Mouse (Mus musculus) neutrophil, adult 5-6 weeks (primary cell): ENCODE results near the gene Tm9sf3. TPM values are rescaled to one million over a fixed set of nuclear protein-coding genes. Genes with fewer than 3 reads are reported as not detected.

Experiments used
- ATAC-seq: fragments of 151-379, 151-347 bp; 2 replicates; pipeline ENCODE4 v1.8.0; 2017; ENCODE audit warnings: mild to moderate bottlenecking, moderate TSS enrichment; ENCODE audit not compliant: insufficient number of reproducible peaks, poor library complexity, low FRiP score, severe bottlenecking; ENCODE audit errors: extremely low read depth
- total RNA-seq: library from RNA; stranded (forward); fragments of 200-1000 nt; gene quantifications from 2 replicates; pipeline ENCODE4 v1.2.3, GENCODE M21; 2017

Gene Tm9sf3
- total RNA-seq, 1 experiment from 2014 or later, result 202 TPM

GRCm38 (mm10) chr19:41193379-41193778 is 70.4 kb downstream of the Tm9sf3 start:
- no peak for ATAC-seq

- ATAC-seq, result no peak
Measured at GRCm38 (mm10) chr19:41192953-41193352, 70.8 kb downstream of the Tm9sf3 start.

GRCm38 (mm10) chr19:41191724-41192123 is 72.1 kb downstream of the Tm9sf3 start:
- no peak for ATAC-seq

- ATAC-seq, result no peak
Measured at GRCm38 (mm10) chr19:41190876-41191434, 72.8 kb downstream of the Tm9sf3 start.

GRCm38 (mm10) chr19:41177331-41177730 is 86.5 kb downstream of the Tm9sf3 start:
- no peak for ATAC-seq

- no peak for ATAC-seq
Measured at GRCm38 (mm10) chr19:41176881-41177280, 86.9 kb downstream of the Tm9sf3 start.

- ATAC-seq, result no peak
Measured at GRCm38 (mm10) chr19:41165914-41166235, 97.9 kb downstream of the Tm9sf3 start.

GRCm38 (mm10) chr19:41165144-41165913 is 98.5 kb downstream of the Tm9sf3 start:
- no peak for ATAC-seq

GRCm38 (mm10) chr19:41164447-41165095 is 99.2 kb downstream of the Tm9sf3 start:
- no peak for ATAC-seq

Other genes starting within 250 kb of the Tm9sf3 start
- gene Dntt, start 234.7 kb downstream of the Tm9sf3 start, total RNA-seq, result 1.1 TPM in 1 of 2 replicates, not detected in the other
- not detected in 2 replicates for gene Opalin, start 186.9 kb downstream of the Tm9sf3 start, total RNA-seq
- gene Tll2, start 57.2 kb downstream of the Tm9sf3 start, total RNA-seq, result 0.35 TPM in 1 of 2 replicates, not detected in the other
- gene Pik3ap1, start 121.1 kb upstream of the Tm9sf3 start, total RNA-seq, result 103 and 110 TPM in 2 replicates
- 47.4 and 51.4 TPM in 2 replicates for gene Lcor, start 218.6 kb upstream of the Tm9sf3 start, total RNA-seq